Mouse (Mus musculus) hindbrain, embryonic 15.5 days (tissue): ENCODE measurements around the gene Zfp316. TPM values are rescaled to one million over a fixed set of nuclear protein-coding genes. Genes with fewer than 3 reads are reported as not detected.

ENCODE experiments used
- ATAC-seq: fragments of 200-750 bp; cut with Nextera tagmentation; 2 replicates; pipeline ENCODE4 v1.8.0; 2017; ENCODE audit warnings: low read depth, moderate number of reproducible peaks, moderate TSS enrichment; ENCODE audit not compliant: low FRiP score
- H3K27ac ChIP-seq: fragments of 300-500 bp; sonication (generic); replicated peaks from 2 replicates; pipeline ENCODE4 v1.5.1; 2015; ENCODE audit warnings: mild to moderate bottlenecking, inconsistent platforms
- H3K27me3 ChIP-seq: fragments of 300-500 bp; sonication (generic); 2 replicates; pipeline ENCODE4 v1.6.1; 2015; ENCODE audit warnings: control low read depth, inconsistent platforms
- H3K36me3 ChIP-seq: fragments of 300-500 bp; sonication (generic); 2 replicates; pipeline ENCODE4 v1.6.1; 2015; ENCODE audit warnings: control low read depth, inconsistent platforms
- H3K4me1 ChIP-seq: fragments of 300-500 bp; sonication (generic); replicated peaks from 2 replicates; pipeline ENCODE4 v1.6.1; 2015; ENCODE audit warnings: control low read depth, inconsistent platforms
- H3K4me2 ChIP-seq: fragments of 300-500 bp; sonication (generic); 2 replicates; pipeline ENCODE4 v1.6.1; 2015; ENCODE audit warnings: moderate library complexity, mild to moderate bottlenecking, inconsistent platforms
- H3K4me3 ChIP-seq: fragments of 300-500 bp; sonication (generic); 2 replicates; pipeline ENCODE4 v1.5.1; 2015; ENCODE audit warnings: mild to moderate bottlenecking, inconsistent platforms
- H3K9ac ChIP-seq: fragments of 300-500 bp; sonication (generic); 2 replicates; pipeline ENCODE4 v1.6.1; 2015; ENCODE audit warnings: inconsistent platforms
- H3K9me3 ChIP-seq: fragments of 300-500 bp; sonication (generic); 2 replicates; pipeline ENCODE4 v1.6.1; 2016; ENCODE audit warnings: control low read depth, inconsistent platforms
- WGBS: fragments of 180-500 bp; shearing (Covaris S2); methylation state at CpG from one replicate; pipeline ENCODE4 v1.1.7; 2015; 5-methylcytosine and 5-hydroxymethylcytosine counted together
- polyA plus RNA-seq: library from polyadenylated mRNA; unstranded; fragments of >200 nt; fragmentation: Nextera tagmentation; extraction: Ambion mirVana; gene quantifications from 2 replicates; pipeline ENCODE4 v1.2.1, GENCODE M21; 2015

Gene Zfp316
- 11.1 and 13.1 TPM in 2 replicates for polyA plus RNA-seq

DNA sequence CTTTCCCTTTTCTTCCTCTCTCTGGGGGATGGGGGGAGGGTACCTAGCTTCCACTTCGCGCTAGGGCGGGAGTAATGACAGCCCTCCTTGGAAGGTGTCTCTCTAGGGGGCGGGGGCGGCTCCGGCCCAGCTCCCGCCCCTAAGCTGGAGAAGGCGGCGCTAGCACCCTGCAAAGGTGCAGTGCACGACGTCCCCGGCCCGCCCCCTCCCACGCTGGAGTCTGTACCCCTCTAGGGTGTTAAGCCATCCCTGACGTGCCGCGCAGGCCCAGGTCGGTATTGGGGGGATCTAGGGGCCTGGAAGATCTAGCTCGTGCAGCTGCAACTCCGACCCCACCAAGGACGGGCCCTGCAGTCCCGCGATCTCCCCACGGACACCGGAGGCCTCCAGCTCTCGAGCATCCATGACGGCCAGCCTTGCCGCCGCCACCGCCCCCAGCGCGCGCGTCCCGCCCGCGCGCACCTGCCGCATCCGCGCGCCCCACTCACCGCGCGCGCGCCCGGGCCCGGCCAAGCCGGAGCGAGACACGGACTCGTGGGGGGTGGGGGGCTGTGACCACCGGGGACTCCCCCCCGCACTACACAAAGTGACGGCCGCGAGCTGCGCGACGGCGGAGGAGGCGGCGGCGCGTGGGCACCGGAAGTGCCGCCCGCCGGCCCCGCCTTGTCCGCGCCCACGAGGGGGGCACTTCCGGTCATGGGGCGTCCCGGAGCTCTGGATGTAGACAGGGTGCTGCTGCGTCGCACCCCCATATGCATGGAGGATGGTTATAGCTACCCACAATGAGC is at the start of gene Zfp316:
Gene Zfp316 (minus strand): TSS at position 660 of the 788 bp plus-strand sequence.
- peak; percentile 82 for ATAC-seq
- Histone ChIP-seq H3K4me1 (peaks cover 45% of the 10 kb centered on the region), H3K4me3 (peak within 1 kb of the TSS; percentile 94), H3K9me3 (no peaks in the 10 kb centered on the region), H3K36me3 (no peaks in the 10 kb centered on the region), H3K27me3 (no peaks in the 10 kb centered on the region), H3K4me2 (peak within 1 kb of the TSS; percentile 91), H3K9ac (peak within 1 kb of the TSS; percentile 97), H3K27ac (peak within 1 kb of the TSS; percentile 89)
- WGBS, result 0% methylated on average over 79 of the region's 79 CpGs

DNA sequence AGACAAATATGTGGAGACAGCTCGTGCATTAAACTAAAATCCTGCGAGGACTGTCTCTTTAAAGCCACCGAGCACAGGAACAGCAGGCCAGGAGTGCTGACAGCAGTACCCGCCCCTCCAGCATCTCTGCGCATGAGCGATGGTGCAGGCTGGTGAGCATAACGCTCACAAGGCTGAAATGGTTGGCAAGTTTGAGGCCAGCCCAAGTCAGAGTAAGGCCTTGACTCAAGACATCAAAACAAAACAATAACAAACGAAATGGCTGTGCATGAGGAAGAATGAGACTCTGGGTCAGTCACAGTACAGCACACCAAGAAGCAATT is 47.4 kb upstream of the Zfp316 start:
- no peak for ATAC-seq
- Histone ChIP-seq H3K9ac (no peak overlapping the region), H3K36me3 (peaks cover 41% of the 10 kb centered on the region), H3K9me3 (no peaks in the 10 kb centered on the region), H3K4me1 (peaks cover 23% of the 10 kb centered on the region), H3K27ac (no peak overlapping the region), H3K27me3 (no peaks in the 10 kb centered on the region), H3K4me2 (no peak overlapping the region), H3K4me3 (no peak overlapping the region)
- 82% methylated on average over 8 of the region's 8 CpGs for WGBS

DNA sequence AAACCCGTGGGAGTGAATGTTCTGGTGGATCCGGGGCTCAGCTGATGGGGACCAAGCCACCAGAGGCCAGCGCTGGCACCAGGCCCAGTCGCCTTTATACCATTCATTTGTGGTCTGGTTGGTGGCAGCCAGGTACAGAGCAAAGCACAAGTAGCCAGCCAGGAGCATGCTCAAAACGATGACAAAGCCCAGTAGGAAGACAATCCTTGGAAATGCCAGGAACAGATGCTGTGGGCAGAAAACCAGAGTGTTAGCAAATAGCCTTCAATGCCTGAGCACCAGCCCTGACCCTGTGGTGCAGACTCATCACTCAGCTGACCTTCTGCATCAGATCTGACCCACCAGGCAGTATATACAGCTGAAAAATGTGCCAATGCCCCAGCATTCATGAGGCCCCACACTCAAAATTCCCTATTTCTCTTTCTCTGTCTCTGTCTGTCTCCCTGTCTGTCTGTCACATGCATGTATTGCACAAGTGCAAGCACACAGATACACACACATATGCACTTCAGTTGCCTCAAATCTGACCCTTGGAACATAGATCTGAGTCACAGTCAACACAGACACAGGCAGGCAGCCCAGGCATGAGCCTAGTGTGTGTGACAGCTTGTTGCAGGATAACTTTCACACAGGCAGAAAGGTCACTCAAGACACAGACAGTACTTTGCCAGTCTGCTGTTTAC is 46.9 kb upstream of the Zfp316 start:
- no peak overlapping the region for H3K9ac ChIP-seq
- H3K9me3 ChIP-seq, result no peaks in the 10 kb centered on the region
- no peak overlapping the region for H3K4me2 ChIP-seq
- no peak overlapping the region for H3K4me3 ChIP-seq
- no peaks in the 10 kb centered on the region for H3K27me3 ChIP-seq
- H3K36me3 ChIP-seq, result peaks cover 38% of the 10 kb centered on the region
- no peak for ATAC-seq
- H3K4me1 ChIP-seq, result peaks cover 26% of the 10 kb centered on the region
- 91% methylated on average over 5 of the region's 5 CpGs for WGBS
- H3K27ac ChIP-seq, result no peak overlapping the region

DNA sequence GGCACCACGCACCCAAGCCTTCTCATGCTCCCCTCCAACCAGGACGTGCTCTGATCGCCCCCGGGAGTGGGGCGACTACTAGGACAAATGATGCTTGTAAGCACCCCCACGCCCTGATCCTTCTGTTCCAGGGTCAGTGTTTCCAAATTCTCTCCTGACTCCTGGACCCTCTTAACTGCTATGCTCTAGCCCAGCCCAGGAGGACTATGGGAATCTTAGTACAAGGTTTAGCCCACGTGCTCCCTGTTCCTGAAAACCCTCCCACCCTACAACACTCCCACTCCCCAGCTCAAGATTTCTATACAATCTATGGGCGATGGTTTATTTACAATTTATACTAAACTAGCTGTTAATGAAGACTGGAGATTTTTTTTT is 45.7 kb upstream of the Zfp316 start:
- peak overlapping the region; percentile 93 for H3K9ac ChIP-seq
- 13% methylated on average over 8 of the region's 8 CpGs for WGBS
- H3K27ac ChIP-seq, result peak overlapping the region; percentile 98

DNA sequence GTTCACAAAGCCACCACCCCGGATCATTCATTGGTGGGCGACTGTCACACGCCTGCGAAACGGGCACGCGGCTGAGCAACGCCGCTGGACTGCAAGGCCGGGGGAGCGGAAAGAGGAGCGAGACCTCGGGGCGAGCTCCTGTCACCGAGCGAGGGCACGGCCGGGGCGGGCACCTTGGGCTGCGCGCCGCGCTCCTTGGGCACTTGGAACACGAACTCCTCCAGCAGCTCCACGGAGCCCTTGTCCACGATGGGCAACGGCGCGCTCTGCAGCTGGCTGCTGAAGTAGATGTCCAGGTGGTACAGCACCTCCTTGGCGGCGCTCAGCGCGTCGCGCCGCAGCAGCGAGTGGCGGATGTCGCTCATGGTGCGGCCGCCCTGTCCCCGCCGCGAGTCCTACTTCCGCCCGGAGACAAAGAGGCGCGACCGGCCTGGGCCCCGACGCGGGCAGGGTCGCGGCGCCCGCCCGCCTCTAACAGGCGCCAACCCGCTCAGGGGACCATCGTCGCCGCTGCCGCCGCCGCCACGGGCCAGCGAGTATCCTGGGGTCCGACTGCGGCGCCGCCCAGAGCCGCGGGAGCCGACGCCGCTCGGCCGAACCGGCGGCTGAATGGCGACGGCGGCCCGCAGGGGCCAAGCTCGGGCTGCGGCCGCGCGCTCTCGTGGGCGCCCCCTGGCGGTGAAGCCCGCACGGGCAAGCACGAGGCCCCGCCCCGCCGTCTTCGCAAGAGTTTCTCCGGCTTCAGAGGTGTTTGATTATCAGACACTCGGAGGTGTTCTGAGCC is 45.1 kb upstream of the Zfp316 start, which contains the start of gene E130309D02Rik:
Gene E130309D02Rik (minus strand): TSS at position 631 of the 784 bp plus-strand sequence.
- H3K4me3 ChIP-seq, result peak within 1 kb of the TSS; percentile 70
- H3K27me3 ChIP-seq, result no peaks in the 10 kb centered on the region
- H3K36me3 ChIP-seq, result peaks cover 41% of the 10 kb centered on the region
- WGBS, result under 1% methylated on average over 76 of the region's 101 CpGs
- peak within 1 kb of the TSS; percentile 91 for H3K4me2 ChIP-seq
- peak within 1 kb of the TSS; percentile 98 for H3K27ac ChIP-seq
- no peaks in the 10 kb centered on the region for H3K9me3 ChIP-seq
- peak; percentile 86 for ATAC-seq
- peak within 1 kb of the TSS; percentile 93 for H3K9ac ChIP-seq
- peaks cover 34% of the 10 kb centered on the region for H3K4me1 ChIP-seq

More for the DNA sequence above, 45.7 kb upstream of the Zfp316 start:
- H3K9me3 ChIP-seq, result no peaks in the 10 kb centered on the region
- peak overlapping the region; percentile 70 for H3K4me3 ChIP-seq
- no peaks in the 10 kb centered on the region for H3K27me3 ChIP-seq
- H3K4me1 ChIP-seq, result peaks cover 31% of the 10 kb centered on the region
- no peak; the same call in 1 of the 2 replicates for ATAC-seq
- peak overlapping the region; percentile 91 for H3K4me2 ChIP-seq
- peaks cover 41% of the 10 kb centered on the region for H3K36me3 ChIP-seq

DNA sequence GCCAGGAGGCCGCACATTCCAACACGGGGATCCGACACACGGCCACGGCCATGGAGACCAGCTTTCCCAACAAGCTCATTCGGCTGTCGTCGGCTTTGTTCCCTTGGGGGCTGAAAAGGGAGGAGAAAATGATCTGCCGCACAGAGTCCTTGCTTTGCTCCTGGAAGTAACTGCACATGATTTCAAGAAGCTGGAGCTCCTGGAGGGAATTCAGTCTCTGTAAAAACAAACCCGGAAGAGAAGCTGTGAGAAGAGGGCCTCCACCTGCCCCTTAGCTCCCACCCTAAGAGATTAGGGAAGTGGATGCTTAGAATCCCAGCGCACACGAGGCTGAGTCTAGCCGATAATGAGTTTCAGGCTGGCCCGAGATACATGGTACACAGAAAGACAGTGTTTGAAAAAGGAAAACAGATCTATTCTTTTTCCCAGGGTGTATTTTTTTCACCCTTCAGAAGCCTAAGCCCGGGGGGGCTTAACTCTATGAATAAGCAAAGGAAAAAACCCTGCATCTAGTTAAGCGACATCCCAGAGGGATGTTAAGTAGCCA is 44.4 kb upstream of the Zfp316 start:
- ATAC-seq, result no peak
- WGBS, result 2% methylated on average over 16 of the region's 16 CpGs

DNA sequence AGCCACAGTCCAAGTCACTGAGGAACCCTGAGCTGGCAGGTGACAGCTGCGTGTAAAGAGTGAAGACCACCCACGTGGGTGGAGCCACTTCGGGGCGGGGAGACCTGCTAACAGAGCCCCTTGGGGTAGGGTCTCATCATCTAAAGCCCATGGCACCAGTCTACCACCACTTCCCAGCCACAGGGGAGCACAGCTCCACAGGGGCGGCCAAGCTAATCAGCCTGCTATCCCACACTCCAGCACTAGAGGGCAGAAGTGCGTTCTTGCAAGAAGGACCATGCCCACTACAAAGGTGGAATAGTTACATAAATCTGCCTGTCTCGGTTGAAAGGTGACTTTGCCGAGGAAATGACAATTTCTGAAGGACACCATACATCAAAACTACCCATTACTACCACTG is 42.1 kb upstream of the Zfp316 start:
- WGBS, result 60% methylated on average over 8 of the region's 8 CpGs
- Histone ChIP-seq H3K27me3 (no peaks in the 10 kb centered on the region), H3K36me3 (peaks cover 53% of the 10 kb centered on the region), H3K4me3 (no peak overlapping the region), H3K27ac (no peak overlapping the region), H3K4me2 (no peak overlapping the region), H3K9ac (no peak overlapping the region), H3K9me3 (no peaks in the 10 kb centered on the region), H3K4me1 (peaks cover 34% of the 10 kb centered on the region)
- ATAC-seq, result no peak

More for the DNA sequence above, 44.4 kb upstream of the Zfp316 start:
- Histone ChIP-seq H3K4me3 (peak overlapping the region; percentile 70), H3K9ac (peak overlapping the region; percentile 93), H3K27me3 (no peaks in the 10 kb centered on the region), H3K36me3 (peaks cover 42% of the 10 kb centered on the region), H3K9me3 (no peaks in the 10 kb centered on the region), H3K4me2 (peak overlapping the region; percentile 91), H3K4me1 (peaks cover 34% of the 10 kb centered on the region), H3K27ac (peak overlapping the region; percentile 98)

DNA sequence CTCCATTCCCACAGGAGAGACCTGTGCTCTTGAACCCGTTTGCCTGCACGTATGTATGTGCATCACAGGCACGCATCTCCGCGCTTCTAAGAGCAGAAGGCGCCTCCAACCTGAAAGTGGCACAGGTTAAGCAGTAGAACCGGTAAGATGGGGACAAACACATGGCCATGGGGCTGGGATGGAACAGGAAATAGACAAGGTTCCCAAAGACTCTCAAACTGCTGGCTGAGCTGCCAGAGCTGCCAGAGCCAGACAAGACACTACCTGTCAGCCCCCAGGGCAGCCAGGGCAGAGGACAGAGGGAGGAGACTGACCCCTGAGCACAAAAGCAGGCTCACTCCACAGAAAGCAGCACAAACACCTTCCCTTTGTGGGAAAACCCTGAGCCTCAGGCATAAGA is 40.1 kb upstream of the Zfp316 start:
- H3K4me1 ChIP-seq, result peaks cover 33% of the 10 kb centered on the region
- H3K4me2 ChIP-seq, result no peak overlapping the region
- H3K4me3 ChIP-seq, result no peak overlapping the region
- peaks cover 67% of the 10 kb centered on the region for H3K36me3 ChIP-seq
- H3K9me3 ChIP-seq, result no peaks in the 10 kb centered on the region
- H3K9ac ChIP-seq, result no peak overlapping the region
- H3K27me3 ChIP-seq, result no peaks in the 10 kb centered on the region
- no peak for ATAC-seq
- 96% methylated on average over 7 of the region's 7 CpGs for WGBS
- no peak overlapping the region for H3K27ac ChIP-seq

DNA sequence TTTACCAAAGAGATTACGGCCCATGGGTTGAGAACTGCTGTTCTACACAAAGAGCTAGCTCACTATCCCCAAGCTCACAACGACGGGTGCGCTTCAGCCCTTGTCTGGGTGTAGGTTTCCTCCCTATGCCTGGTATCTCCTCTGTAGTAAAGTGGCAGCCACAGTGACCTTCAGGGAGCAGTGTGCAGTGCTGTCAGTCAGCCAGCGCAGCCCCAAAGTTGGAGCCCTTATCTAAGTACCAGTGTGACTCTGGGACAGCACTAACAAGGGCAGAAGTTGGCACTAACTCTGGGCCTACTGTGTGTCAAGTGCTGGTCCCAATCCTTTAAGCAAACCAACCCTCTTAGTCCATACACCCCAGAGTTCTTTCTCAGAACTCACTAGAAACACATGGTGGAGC is 39.0 kb upstream of the Zfp316 start:
- Histone ChIP-seq H3K4me1 (peaks cover 28% of the 10 kb centered on the region), H3K27ac (no peak overlapping the region), H3K4me3 (no peak overlapping the region), H3K9me3 (no peaks in the 10 kb centered on the region), H3K4me2 (no peak overlapping the region), H3K9ac (no peak overlapping the region), H3K27me3 (no peaks in the 10 kb centered on the region), H3K36me3 (peaks cover 67% of the 10 kb centered on the region)
- no peak for ATAC-seq
- 97% methylated on average over 5 of the region's 5 CpGs for WGBS

DNA sequence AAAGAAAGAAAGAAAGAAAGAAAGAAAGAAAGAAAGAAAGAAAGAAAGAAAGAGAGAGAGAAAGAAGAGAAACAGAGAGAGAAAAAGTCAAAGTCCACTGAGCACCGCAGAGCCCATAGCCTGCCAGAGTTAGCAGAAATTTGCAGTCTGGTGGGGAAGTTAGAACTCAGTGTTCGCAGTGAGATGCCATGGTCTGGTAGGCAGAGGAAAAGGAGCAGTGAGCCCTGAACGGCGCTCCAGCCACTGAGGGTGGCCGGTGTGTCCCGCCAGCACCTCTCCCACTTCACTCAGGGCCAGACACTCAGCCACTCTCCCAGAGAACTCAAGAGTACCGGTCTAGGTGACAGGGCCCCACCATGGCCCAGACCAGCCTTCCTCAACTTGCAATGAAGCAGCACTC is 34.4 kb upstream of the Zfp316 start:
- Histone ChIP-seq H3K4me3 (no peak overlapping the region), H3K4me1 (peaks cover 3% of the 10 kb centered on the region; the same call in 1 of the 2 replicates), H3K4me2 (no peak overlapping the region), H3K9ac (no peak overlapping the region), H3K9me3 (no peaks in the 10 kb centered on the region), H3K36me3 (peaks cover 61% of the 10 kb centered on the region), H3K27me3 (no peaks in the 10 kb centered on the region), H3K27ac (no peak overlapping the region)
- WGBS, result 88% methylated on average over 7 of the region's 7 CpGs
- ATAC-seq, result no peak

DNA sequence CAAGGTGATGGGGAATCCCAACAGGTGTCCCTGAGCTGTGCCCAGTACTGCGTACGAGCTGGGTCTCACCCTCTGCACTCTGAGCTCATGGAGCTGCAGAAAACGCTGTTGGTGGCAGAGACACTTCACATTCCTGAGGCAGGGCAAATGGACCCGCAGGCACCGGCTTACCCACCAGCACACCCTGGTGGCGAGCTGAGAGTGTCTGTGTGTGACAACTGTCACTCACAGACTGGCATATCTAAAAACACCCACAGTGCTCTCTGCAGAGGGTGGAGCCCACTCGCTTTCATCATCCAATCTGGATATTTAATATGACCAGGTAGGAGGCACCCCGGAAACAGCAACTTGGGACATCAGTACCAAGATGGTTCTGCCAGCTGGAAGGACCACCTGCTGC is 31.5 kb upstream of the Zfp316 start:
- WGBS, result 84% methylated on average over 8 of the region's 8 CpGs
- H3K9ac ChIP-seq, result no peak overlapping the region
- H3K4me3 ChIP-seq, result no peak overlapping the region
- H3K27me3 ChIP-seq, result no peaks in the 10 kb centered on the region
- no peak overlapping the region for H3K27ac ChIP-seq
- ATAC-seq, result no peak
- H3K36me3 ChIP-seq, result peaks cover 38% of the 10 kb centered on the region
- no peaks in the 10 kb centered on the region for H3K4me1 ChIP-seq
- no peaks in the 10 kb centered on the region for H3K9me3 ChIP-seq
- no peak overlapping the region for H3K4me2 ChIP-seq
